Mouse (Mus musculus): Measurements from ENCODE around the gene Cdc42bpg.
A peak's percentile ranks its signal among the peaks of the same experiment; 100 is the strongest.

DNA sequence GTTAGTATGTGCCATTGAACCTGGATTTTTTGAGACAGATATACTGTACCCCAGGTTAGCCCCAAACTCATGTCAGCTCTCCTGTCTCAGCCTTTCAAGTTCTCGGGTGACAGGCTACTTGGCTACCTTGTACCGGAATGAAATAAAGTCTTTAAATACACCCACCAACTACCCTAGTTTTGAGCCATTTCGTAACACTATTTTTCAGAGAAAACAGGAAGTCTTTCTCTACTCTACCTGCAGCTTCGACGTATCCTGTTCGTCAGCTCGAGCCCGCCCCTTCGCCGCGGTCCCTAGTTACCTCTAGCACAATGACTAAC, 56.8 kb downstream of the Cdc42bpg start:
- TF ChIP-seq NELFE (IDR thresholded peaks at IDR 0.05; ENCODE audit: low read depth, low read length) (no peak), POLR2A (IDR thresholded peaks at IDR 0.05; ENCODE audit: low read depth, low read length) (no peak; the same call in 1 of the 2 replicates), JUND (conservative IDR thresholded peaks at IDR 0.05; ENCODE audit: low read depth, low read length) (peak; percentile 29; the same call in 1 of the 2 replicates), USF1 (IDR thresholded peaks at IDR 0.05; ENCODE audit: low read depth, low read length) (no peak), CTCF (conservative IDR thresholded peaks at IDR 0.05 in 1 of 2, IDR thresholded peaks at IDR 0.05 in 1 of 2; ENCODE audit: low read depth in 2 of 2, low read length in 2 of 2) (no peak), EP300 (IDR thresholded peaks at IDR 0.05; ENCODE audit: low read length) (no peak), CHD2 (IDR thresholded peaks at IDR 0.05; ENCODE audit: low read length) (no peak), MAZ (IDR thresholded peaks at IDR 0.05; ENCODE audit: low read depth, low read length) (no peak), TCF12 (IDR thresholded peaks at IDR 0.05; ENCODE audit: low read depth, low read length) (no peak), ELF1 (IDR thresholded peaks at IDR 0.05; ENCODE audit: low read depth, low read length) (no peak), CHD1 (IDR thresholded peaks at IDR 0.05; ENCODE audit: low read depth, low read length) (no peak; the same call in 1 of the 2 replicates), SIN3A (IDR thresholded peaks at IDR 0.05; ENCODE audit: low read length) (peak; percentile 81)
